Mouse (Mus musculus): ENCODE data around the gene Mfn1. TPM values are rescaled to one million over a fixed set of nuclear protein-coding genes. Genes with fewer than 3 reads are reported as not detected.
A peak's percentile ranks its signal among the peaks of the same experiment; 100 is the strongest.

Gene Mfn1
- total RNA-seq, 2 experiments from 2014 or later, result 106 to 124 TPM

DNA sequence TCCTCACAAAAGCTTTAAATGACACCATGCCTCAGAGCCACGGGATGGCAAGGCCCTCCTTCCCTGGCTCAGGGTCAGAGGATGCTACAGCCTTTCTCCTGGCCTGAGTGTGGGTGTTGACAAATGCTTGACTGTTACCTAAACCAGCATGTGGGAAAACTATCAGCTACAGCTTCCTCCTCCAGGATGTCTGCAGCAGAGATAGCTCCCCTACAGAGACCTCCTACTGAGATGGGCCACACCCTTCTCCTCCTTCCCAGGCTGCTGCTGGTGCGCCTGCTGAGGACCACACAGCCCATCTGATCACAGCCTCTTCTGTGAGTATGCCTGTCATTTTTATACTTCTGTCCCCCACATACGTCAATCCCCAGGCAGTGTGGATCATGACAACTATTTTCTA is 70.1 kb downstream of the Mfn1 start:
- no peak for DNase-seq (ENCODE audit: low spot score in 2 of 2)
- intact Hi-C loops (cut with DNase I), result no loop called here

DNA sequence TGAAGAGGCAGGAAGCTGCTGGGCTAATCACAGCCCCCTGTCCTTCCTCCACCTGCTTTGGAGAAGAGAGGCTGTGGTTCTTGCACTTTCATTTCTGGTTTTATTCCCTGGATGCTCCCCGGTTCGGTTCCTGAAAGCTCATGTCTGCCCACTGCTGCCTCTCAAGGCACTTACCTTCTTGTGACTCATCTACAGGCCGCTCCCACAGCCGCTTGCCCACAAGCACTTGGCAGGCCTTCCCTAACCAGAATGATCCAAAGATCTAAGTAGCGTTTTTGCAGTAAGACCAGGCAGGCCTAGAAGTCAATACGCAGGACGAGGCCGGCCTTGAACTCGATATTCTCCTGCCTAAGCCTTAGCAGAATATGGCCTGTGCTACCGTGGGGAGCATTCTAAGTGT is 71.8 kb downstream of the Mfn1 start:
- peak in 1 of 2 experiments; percentile 44 for DNase-seq (ENCODE audit: low spot score in 2 of 2)
- intact Hi-C loops (cut with DNase I), result no loop called here

GRCm38 (mm10) chr3:32609233-32609632 is 80.0 kb downstream of the Mfn1 start:
- DNase-seq (ENCODE audit: low spot score in 2 of 2), result no peak
- intact Hi-C loops (cut with DNase I), result no loop called here

DNA sequence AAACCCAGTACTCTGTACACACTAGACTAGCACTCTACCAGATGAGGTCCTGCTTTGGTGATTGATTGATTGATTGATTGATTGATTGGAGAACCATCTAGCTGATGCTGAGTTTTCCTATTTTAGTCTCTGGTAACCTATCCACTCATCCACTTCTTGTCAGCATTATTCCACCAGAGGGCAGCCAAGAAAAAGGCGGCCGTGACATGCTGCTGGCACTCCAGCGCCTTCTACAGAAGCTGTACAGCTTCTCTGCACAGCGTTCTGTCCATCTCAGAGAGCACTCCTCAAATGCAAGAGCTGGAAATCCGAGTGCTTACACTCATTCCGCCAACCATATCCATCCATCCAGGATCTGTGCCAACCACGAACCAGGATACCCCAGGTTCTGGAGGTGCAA is 81.3 kb downstream of the Mfn1 start:
- peak; percentile 55 to 77 for DNase-seq (ENCODE audit: low spot score in 2 of 2)
- intact Hi-C loops (cut with DNase I), result loop anchor here (1.0 kb wide), 1 partner anchor 88 kb away; no protein-coding TSS in a partner anchor

- DNase-seq (ENCODE audit: low spot score in 2 of 2), result peak in 1 of 2 experiments; percentile 15
- intact Hi-C loops (cut with DNase I), result no loop called here
Measured at GRCm38 (mm10) chr3:32611606-32612170, 82.4 kb downstream of the Mfn1 start.

GRCm38 (mm10) chr3:32614786-32615185 is 85.5 kb downstream of the Mfn1 start:
- intact Hi-C loops (cut with DNase I), result no loop called here
- no peak for DNase-seq (ENCODE audit: low spot score in 2 of 2)

GRCm38 (mm10) chr3:32615376-32615775 is 86.1 kb downstream of the Mfn1 start:
- intact Hi-C loops (cut with DNase I), result no loop called here
- no peak for DNase-seq (ENCODE audit: low spot score in 2 of 2)

- DNase-seq (ENCODE audit: low spot score in 2 of 2), result no peak
- intact Hi-C loops (cut with DNase I), result no loop called here
Measured at GRCm38 (mm10) chr3:32616006-32616330, 86.7 kb downstream of the Mfn1 start.

- intact Hi-C loops (cut with DNase I), result no loop called here
Measured at GRCm38 (mm10) chr3:32616331-32617052, 87.2 kb downstream of the Mfn1 start, which contains the start of gene Gnb4. Gnb4 (minus strand) TSS chr3:32616585.

GRCm38 (mm10) chr3:32617053-32617642 is 87.9 kb downstream of the Mfn1 start:
- DNase-seq (ENCODE audit: low spot score in 2 of 2), result peak in 1 of 2 experiments; percentile 39
- intact Hi-C loops (cut with DNase I), result no loop called here

More at GRCm38 (mm10) chr3:32616331-32617052, 87.2 kb downstream of the Mfn1 start, which contains the start of gene Gnb4:
- DNase-seq (ENCODE audit: low spot score in 2 of 2), result peak in 1 of 2 experiments; percentile 45

- intact Hi-C loops (cut with DNase I), result no loop called here
- DNase-seq (ENCODE audit: low spot score in 2 of 2), result no peak
Measured at GRCm38 (mm10) chr3:32621658-32622057, 92.4 kb downstream of the Mfn1 start.

DNA sequence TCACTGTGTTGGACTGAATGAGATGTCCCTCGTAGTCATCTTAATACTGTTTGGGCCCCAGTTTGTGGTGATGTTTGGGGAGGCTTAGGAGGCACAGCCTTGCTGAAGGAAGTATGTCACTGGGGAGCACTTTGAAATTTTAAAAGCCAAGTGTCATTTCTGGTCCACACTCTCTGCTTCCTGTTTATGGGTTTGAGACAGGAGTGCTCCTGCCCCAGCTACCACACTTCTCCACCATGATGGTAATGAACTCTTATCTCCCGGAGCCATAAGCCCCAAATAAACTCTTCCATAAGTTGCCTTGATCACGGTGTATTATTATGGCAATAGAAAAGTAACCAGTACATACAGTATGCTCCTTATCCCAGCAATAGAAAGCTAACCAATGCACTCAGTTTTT is 92.8 kb downstream of the Mfn1 start:
- intact Hi-C loops (cut with DNase I), result no loop called here
- DNase-seq (ENCODE audit: low spot score in 2 of 2), result no peak

DNA sequence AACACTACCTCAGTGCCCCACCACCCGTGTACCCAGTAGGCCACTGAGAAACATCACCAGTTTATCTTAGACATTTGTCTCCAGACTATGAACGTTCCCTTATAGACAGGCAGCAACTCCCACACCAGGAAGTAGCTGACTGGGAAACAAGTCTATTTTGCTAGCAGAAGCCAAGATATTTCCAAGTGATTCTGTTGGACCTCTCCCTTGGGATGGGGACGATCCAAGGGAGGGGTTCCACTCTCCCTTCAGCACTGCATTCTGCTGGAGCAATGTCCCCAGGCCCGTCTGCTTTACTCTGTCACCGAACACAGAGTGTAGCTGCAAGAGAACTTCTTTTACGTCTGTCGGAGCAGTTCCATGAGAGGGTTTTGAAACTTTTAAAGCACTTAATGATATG is 98.9 kb downstream of the Mfn1 start:
- intact Hi-C loops (cut with DNase I), result no loop called here
- DNase-seq (ENCODE audit: low spot score in 2 of 2), result no peak

Other genes starting within 250 kb of the Mfn1 start
- 10 to 100 TPM; 96.0 to 98.3 TPM for gene Zmat3, start 163.5 kb upstream of the Mfn1 start, total RNA-seq (2021)
- 10 to 100 TPM; 60.9 to 62.3 TPM for gene Pik3ca, start 131.8 kb upstream of the Mfn1 start, total RNA-seq (2021)
- under 1 TPM; 0.57 to 0.76 TPM for gene Kcnmb3, start 37.2 kb upstream of the Mfn1 start, total RNA-seq (2021)
- 10 to 100 TPM; 34.2 to 35.4 TPM for gene Zfp639, start 19.2 kb upstream of the Mfn1 start, total RNA-seq (2021)
- gene Gnb4, start 87.1 kb downstream of the Mfn1 start, total RNA-seq (2021), result 10 to 100 TPM; 44.5 to 47.1 TPM
- gene Actl6a, start 176.8 kb downstream of the Mfn1 start, total RNA-seq (2021), result 10 to 100 TPM; 14.6 to 16.7 TPM
- 100 to 1,000 TPM; 212 to 213 TPM for gene Ndufb5, start 207.5 kb downstream of the Mfn1 start, total RNA-seq (2021)
- gene Mrpl47, start 208.1 kb downstream of the Mfn1 start, total RNA-seq (2021), result 10 to 100 TPM; 22.1 to 22.8 TPM

Measured in left cerebral cortex, postnatal 25 days (tissue).